Mouse (Mus musculus) liver, embryonic 15.5 days (tissue): ENCODE data around the gene Nsun5. TPM values are rescaled to one million over a fixed set of nuclear protein-coding genes. Genes with fewer than 3 reads are reported as not detected.

ENCODE experiments used
- ATAC-seq: fragments of 200-750 bp; cut with Nextera tagmentation; 2 replicates; pipeline ENCODE4 v1.8.0; 2017; ENCODE audit warnings: moderate number of reproducible peaks, mild to moderate bottlenecking, moderate library complexity; ENCODE audit not compliant: insufficient read depth
- H3K27ac ChIP-seq: fragments of 300-500 bp; sonication (generic); replicated peaks from 2 replicates; pipeline ENCODE4 v1.5.1; 2015; ENCODE audit warnings: mild to moderate bottlenecking, inconsistent platforms
- H3K27me3 ChIP-seq: fragments of 300-500 bp; sonication (generic); 2 replicates; pipeline ENCODE4 v1.6.1; 2015; ENCODE audit warnings: mild to moderate bottlenecking, inconsistent platforms
- H3K36me3 ChIP-seq: fragments of 300-500 bp; sonication (generic); replicated peaks from 2 replicates; pipeline ENCODE4 v1.6.1; 2015; ENCODE audit warnings: moderate library complexity, mild to moderate bottlenecking, inconsistent platforms
- H3K4me1 ChIP-seq: fragments of 300-500 bp; sonication (generic); replicated peaks from 2 replicates; pipeline ENCODE4 v1.6.1; 2015; ENCODE audit warnings: inconsistent platforms
- H3K4me2 ChIP-seq: fragments of 300-500 bp; sonication (generic); 2 replicates; pipeline ENCODE4 v1.6.1; 2015; ENCODE audit warnings: moderate library complexity, mild to moderate bottlenecking, inconsistent platforms
- H3K4me3 ChIP-seq: fragments of 300-500 bp; sonication (generic); replicated peaks from 2 replicates; pipeline ENCODE4 v1.5.1; 2015; ENCODE audit warnings: mild to moderate bottlenecking, inconsistent platforms
- H3K9ac ChIP-seq: fragments of 300-500 bp; sonication (generic); 2 replicates; pipeline ENCODE4 v1.6.1; 2015; ENCODE audit warnings: moderate library complexity, mild to moderate bottlenecking, inconsistent platforms
- H3K9me3 ChIP-seq: fragments of 300-500 bp; sonication (generic); replicated peaks from 2 replicates; pipeline ENCODE4 v1.6.1; 2016; ENCODE audit warnings: inconsistent platforms
- WGBS: fragments of 180-500 bp; shearing (Covaris S2); methylation state at CpG from one replicate; pipeline ENCODE4 v1.1.7; 2015; ENCODE audit warnings: mixed read lengths; ENCODE audit not compliant: insufficient replicate concordance; 5-methylcytosine and 5-hydroxymethylcytosine counted together
- polyA plus RNA-seq: library from polyadenylated mRNA; unstranded; fragments of >200 nt; fragmentation: Nextera tagmentation; extraction: Ambion mirVana; gene quantifications from 2 replicates; pipeline ENCODE4 v1.2.1, GENCODE M21; 2015

The Nsun5 gene
- 16.1 and 16.4 TPM in 2 replicates for polyA plus RNA-seq

GRCm38 (mm10) chr5:135369787-135370654 is at the start of gene Nsun5:
Nsun5 (plus strand) TSS chr5:135369953.
- peak; percentile 77 for ATAC-seq
- Histone ChIP-seq H3K27ac (peak within 1 kb of the TSS; percentile 80), H3K9me3 (no peaks in the 10 kb centered on the region), H3K9ac (peak within 1 kb of the TSS; percentile 82), H3K4me3 (peak within 1 kb of the TSS; percentile 80), H3K4me1 (peaks cover 17% of the 10 kb centered on the region), H3K36me3 (peaks cover 35% of the 10 kb centered on the region), H3K27me3 (no peaks in the 10 kb centered on the region), H3K4me2 (peak within 1 kb of the TSS; percentile 90)
- under 1% methylated on average over 64 of the region's 64 CpGs for WGBS

DNA sequence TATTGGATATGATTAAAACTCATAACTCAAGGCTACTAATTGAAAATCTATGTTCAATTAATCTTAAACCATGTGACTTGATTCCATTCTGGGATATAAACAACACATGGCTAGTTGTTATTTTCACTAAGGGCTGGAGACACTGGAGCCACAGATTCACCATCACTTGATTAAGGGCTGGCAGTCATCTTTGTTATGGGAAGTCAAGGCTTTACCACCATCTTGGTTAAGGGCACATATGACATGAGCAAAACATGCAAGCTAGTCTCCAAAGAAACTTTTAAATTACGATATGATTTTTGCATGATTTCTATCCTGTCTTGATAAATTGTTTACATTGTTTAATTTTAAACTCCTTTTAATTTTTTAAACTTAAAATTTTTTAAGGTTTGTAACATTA is 47.6 kb upstream of the Nsun5 start:
- Histone ChIP-seq H3K9ac (no peak overlapping the region), H3K9me3 (no peaks in the 10 kb centered on the region), H3K27ac (no peak overlapping the region), H3K4me2 (no peak overlapping the region), H3K36me3 (no peaks in the 10 kb centered on the region), H3K4me3 (no peak overlapping the region), H3K27me3 (no peaks in the 10 kb centered on the region), H3K4me1 (no peaks in the 10 kb centered on the region)
- ATAC-seq: no peak
- WGBS: 67% methylated on average over 1 of the region's 1 CpGs

DNA sequence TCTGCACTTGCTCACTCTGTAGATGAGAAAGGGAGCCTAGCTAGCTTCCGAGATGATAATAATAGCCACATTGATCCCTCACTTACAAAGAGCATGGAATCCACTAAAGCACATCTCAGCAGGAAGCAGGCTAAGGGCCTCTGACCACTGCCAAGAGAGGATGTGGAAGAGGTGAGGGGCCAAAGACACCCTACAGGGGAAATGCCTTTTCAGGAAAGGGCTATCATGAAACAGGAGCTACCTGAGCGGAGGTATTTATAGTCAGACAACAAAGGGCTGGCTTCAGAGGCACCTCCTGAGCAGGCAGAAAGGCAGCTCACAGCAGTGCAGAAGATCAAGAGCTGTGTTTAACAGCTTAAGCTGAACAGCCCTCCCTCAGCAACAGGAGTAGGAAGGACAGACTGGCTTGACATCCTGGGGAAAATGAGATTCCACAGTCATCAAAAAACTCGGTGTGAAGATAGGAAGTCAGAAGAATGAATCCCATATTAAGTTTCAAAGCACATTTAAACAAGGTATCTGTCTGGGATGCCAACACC is 43.6 kb upstream of the Nsun5 start:
- H3K27ac ChIP-seq: no peak overlapping the region
- H3K4me2 ChIP-seq: no peak overlapping the region
- no peaks in the 10 kb centered on the region for H3K9me3 ChIP-seq
- H3K9ac ChIP-seq: no peak overlapping the region
- no peaks in the 10 kb centered on the region for H3K27me3 ChIP-seq
- WGBS: 31% methylated on average over 3 of the region's 3 CpGs
- no peaks in the 10 kb centered on the region for H3K4me1 ChIP-seq
- no peak overlapping the region for H3K4me3 ChIP-seq
- no peaks in the 10 kb centered on the region for H3K36me3 ChIP-seq
- no peak for ATAC-seq

DNA sequence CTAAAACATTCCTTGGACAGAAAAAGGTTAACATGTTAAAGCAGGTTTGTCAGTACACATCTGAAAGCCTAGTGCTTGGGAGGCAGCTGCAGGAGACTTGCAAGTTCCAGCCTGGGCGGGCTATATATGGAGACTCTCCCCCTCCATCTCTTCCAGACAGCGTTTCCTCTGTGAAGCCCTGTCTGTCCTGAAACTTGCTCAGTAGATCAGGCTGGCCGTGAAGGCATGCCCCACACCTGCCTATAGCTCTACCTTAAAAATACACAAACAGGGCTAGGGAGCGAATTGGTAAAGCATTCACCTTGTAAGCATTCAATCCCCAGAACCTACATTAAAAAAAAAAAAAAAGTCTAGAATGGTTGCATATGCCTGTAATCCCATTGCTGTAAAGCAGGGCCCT is 40.3 kb upstream of the Nsun5 start:
- Histone ChIP-seq H3K36me3 (no peaks in the 10 kb centered on the region), H3K4me1 (no peaks in the 10 kb centered on the region), H3K9ac (no peak overlapping the region), H3K27me3 (no peaks in the 10 kb centered on the region), H3K27ac (no peak overlapping the region), H3K4me2 (no peak overlapping the region), H3K4me3 (no peak overlapping the region), H3K9me3 (no peaks in the 10 kb centered on the region)
- WGBS: 56% methylated on average over 4 of the region's 4 CpGs
- ATAC-seq: no peak

GRCm38 (mm10) chr5:135330201-135330600 is 39.6 kb upstream of the Nsun5 start:
- H3K27me3 ChIP-seq: no peaks in the 10 kb centered on the region
- H3K4me1 ChIP-seq: no peaks in the 10 kb centered on the region
- ATAC-seq: no peak
- no peak overlapping the region for H3K4me2 ChIP-seq
- H3K4me3 ChIP-seq: no peak overlapping the region
- WGBS: 56% methylated on average over 5 of the region's 5 CpGs
- H3K9me3 ChIP-seq: no peaks in the 10 kb centered on the region
- H3K27ac ChIP-seq: no peak overlapping the region
- H3K36me3 ChIP-seq: no peaks in the 10 kb centered on the region
- no peak overlapping the region for H3K9ac ChIP-seq

DNA sequence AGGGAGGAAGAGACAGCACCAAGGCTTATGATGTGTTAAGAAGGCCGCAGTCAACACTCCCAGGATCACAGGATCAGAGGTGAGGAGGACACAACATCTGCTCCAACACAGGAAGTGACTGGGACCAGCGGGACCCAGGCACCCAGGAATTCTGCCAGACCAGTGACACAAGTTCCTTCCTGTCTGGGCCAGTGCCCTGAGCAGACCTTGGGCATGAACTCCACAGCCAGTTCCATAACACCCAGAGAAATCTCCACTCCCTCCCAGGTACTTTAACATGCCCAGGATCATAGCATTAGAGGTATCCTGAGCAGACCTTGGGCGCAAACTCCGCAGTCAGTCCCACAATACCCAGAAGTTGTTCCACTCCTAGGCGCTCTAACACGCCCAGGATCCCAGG is 38.6 kb upstream of the Nsun5 start:
- H3K4me3 ChIP-seq: no peak overlapping the region
- no peaks in the 10 kb centered on the region for H3K36me3 ChIP-seq
- ATAC-seq: no peak
- no peak overlapping the region for H3K9ac ChIP-seq
- H3K27me3 ChIP-seq: no peaks in the 10 kb centered on the region
- no peak overlapping the region for H3K27ac ChIP-seq
- H3K9me3 ChIP-seq: no peaks in the 10 kb centered on the region
- H3K4me2 ChIP-seq: no peak overlapping the region
- H3K4me1 ChIP-seq: no peaks in the 10 kb centered on the region
- 58% methylated on average over 6 of the region's 6 CpGs for WGBS

- ATAC-seq: no peak
- Histone ChIP-seq H3K4me3 (no peak overlapping the region), H3K27ac (no peak overlapping the region), H3K4me2 (no peak overlapping the region), H3K9me3 (no peaks in the 10 kb centered on the region), H3K4me1 (no peaks in the 10 kb centered on the region), H3K27me3 (no peaks in the 10 kb centered on the region), H3K36me3 (no peaks in the 10 kb centered on the region), H3K9ac (no peak overlapping the region)
- WGBS: 38% methylated on average over 3 of the region's 3 CpGs
Measured at GRCm38 (mm10) chr5:135337575-135337974, 32.2 kb upstream of the Nsun5 start.

DNA sequence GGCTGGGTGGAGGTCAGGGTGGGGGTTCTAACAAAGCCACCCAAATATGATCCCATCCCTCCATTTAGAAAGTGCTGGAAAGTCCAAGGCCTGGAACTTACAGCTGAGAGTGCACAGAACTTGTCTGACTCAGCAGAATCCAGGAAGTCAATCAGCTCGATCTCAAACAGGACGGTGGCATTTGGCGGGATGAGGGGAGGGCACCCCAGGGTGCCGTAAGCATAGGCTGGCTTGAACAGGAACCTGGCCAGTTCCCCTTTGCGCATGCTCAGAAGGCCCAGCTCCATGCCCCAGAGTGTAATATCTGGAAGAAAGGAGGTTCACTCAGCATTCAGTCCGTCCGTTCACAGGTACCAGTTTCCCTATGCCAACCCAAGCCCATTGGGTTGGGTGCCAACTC is 23.8 kb upstream of the Nsun5 start:
- Histone ChIP-seq H3K36me3 (no peaks in the 10 kb centered on the region), H3K4me1 (no peaks in the 10 kb centered on the region), H3K27ac (no peak overlapping the region), H3K9me3 (no peaks in the 10 kb centered on the region), H3K27me3 (no peaks in the 10 kb centered on the region; the same call in 1 of the 2 replicates), H3K4me3 (no peak overlapping the region), H3K9ac (no peak overlapping the region), H3K4me2 (no peak overlapping the region)
- WGBS: 41% methylated on average over 7 of the region's 7 CpGs
- no peak for ATAC-seq

DNA sequence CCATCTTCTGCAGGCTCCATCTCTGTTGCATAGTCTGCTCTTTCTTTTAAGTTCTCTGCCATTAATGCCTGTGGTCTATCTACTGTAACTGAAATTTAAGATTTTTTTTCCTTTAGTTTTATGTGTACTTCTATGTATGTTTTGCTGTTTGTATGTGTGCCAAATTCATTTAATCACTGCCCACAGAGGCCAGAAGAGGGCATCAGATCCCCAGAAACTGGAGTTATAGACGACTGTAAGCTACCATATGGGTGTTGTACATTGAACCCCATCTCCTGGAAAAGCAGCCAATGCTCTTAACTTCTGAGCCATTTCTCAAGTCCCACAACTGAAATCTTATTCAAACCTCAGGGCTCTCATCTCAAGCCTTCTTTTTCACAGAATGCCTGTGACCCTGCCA is 23.3 kb upstream of the Nsun5 start:
- Histone ChIP-seq H3K4me1 (no peaks in the 10 kb centered on the region), H3K4me2 (no peak overlapping the region), H3K9me3 (no peaks in the 10 kb centered on the region), H3K27me3 (no peaks in the 10 kb centered on the region; the same call in 1 of the 2 replicates), H3K4me3 (no peak overlapping the region), H3K36me3 (no peaks in the 10 kb centered on the region), H3K27ac (no peak overlapping the region), H3K9ac (no peak overlapping the region)
- WGBS: 13% methylated on average over 1 of the region's 1 CpGs
- ATAC-seq: no peak

GRCm38 (mm10) chr5:135347511-135348011 is 22.2 kb upstream of the Nsun5 start:
- no peaks in the 10 kb centered on the region; the same call in 1 of the 2 replicates for H3K27me3 ChIP-seq
- H3K9me3 ChIP-seq: no peaks in the 10 kb centered on the region
- H3K4me3 ChIP-seq: no peak overlapping the region
- H3K36me3 ChIP-seq: no peaks in the 10 kb centered on the region
- H3K9ac ChIP-seq: no peak overlapping the region
- no peaks in the 10 kb centered on the region for H3K4me1 ChIP-seq
- no peak overlapping the region for H3K4me2 ChIP-seq
- H3K27ac ChIP-seq: no peak overlapping the region
- no peak for ATAC-seq
- WGBS: 42% methylated on average over 4 of the region's 4 CpGs

DNA sequence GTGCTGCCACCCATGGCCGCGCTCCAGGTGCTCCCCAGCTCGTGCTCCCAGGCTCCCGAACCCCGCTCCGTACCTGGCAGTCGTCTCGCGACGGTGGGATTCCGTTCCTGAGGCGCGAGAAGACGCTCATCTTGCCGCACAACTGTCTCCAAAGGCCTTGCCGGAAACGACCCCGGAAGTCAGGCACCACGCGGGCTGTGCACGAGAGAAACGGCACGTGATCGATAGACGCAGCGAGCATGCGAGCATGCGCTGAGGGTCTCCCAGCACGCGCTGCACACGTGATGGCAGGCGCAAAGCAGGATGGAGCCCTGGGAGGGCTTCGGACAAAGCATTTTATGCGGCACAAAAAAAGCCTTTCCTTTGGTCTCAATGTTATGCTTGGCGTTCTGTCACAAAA is 19.9 kb upstream of the Nsun5 start, which contains the start of gene Fkbp6:
TSS of gene Fkbp6 (minus strand) at position 183 of the 400 bp plus-strand sequence.
- WGBS: 77% methylated on average over 35 of the region's 35 CpGs
- no peak for ATAC-seq
- peaks cover 14% of the 10 kb centered on the region for H3K27me3 ChIP-seq

More for the DNA sequence above, 19.9 kb upstream of the Nsun5 start, which contains the start of gene Fkbp6:
- Histone ChIP-seq H3K4me1 (no peaks in the 10 kb centered on the region; the same call in 1 of the 2 replicates), H3K9me3 (no peaks in the 10 kb centered on the region), H3K4me3 (no peak within 1 kb of the TSS), H3K4me2 (no peak within 1 kb of the TSS), H3K27ac (no peak within 1 kb of the TSS), H3K9ac (no peak within 1 kb of the TSS), H3K36me3 (no peaks in the 10 kb centered on the region)
